Mouse (Mus musculus) liver, embryonic 14.5 days (tissue): Measurements from ENCODE around the gene Zscan25.

Experiments
- CTCF ChIP-seq: IDR thresholded peaks from 2 replicates; pipeline ENCODE4 v1.5.1; 2016; ENCODE audit warnings: antibody characterized with exemption, low read depth, control low read depth
- EP300 ChIP-seq: IDR thresholded peaks from 2 replicates; pipeline ENCODE4 v1.6.1; 2016; ENCODE audit warnings: antibody characterized with exemption, low read depth

GRCm38 (mm10) chr5:145231893-145232411, 48.3 kb upstream of the Zscan25 start:
- no peak for TF ChIP-seq CTCF
- no peak for TF ChIP-seq EP300
